Mouse (Mus musculus) kidney, postnatal 25 days (tissue): ENCODE data around the gene Stk25.

Experiments
- DNase-seq, 2 experiments: peaks; one replicate each; pipeline ENCODE4 v3.0.0; 2021; ENCODE audit warnings: mixed read lengths in 2 of 2

Gene Stk25

GRCm38 (mm10) chr1:93668791-93669548 lies 10.5 kb upstream of the Stk25 start:
- DNase-seq, result peak; percentile 91 to 93

GRCm38 (mm10) chr1:93667760-93668400 lies 9.4 kb upstream of the Stk25 start:
- peak; percentile 29 to 54 for DNase-seq

DNA sequence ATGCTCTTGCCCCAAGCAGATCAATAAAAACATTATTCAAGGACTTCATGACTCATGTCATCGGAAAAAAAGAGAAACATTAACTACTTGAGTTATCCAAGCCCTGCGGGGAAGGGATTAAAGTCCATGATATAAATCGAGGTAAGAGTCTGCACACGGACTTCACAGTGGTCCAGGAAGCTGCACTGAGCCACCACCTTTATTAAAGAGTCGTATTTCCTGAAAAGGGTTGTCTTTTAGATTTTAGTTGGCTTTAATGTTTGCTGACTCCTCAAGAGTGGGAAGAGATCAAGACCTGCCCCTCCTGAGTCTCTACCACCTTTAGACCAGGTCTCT lies 1.5 kb downstream of the Stk25 start:
- DNase-seq, result no peak

DNA sequence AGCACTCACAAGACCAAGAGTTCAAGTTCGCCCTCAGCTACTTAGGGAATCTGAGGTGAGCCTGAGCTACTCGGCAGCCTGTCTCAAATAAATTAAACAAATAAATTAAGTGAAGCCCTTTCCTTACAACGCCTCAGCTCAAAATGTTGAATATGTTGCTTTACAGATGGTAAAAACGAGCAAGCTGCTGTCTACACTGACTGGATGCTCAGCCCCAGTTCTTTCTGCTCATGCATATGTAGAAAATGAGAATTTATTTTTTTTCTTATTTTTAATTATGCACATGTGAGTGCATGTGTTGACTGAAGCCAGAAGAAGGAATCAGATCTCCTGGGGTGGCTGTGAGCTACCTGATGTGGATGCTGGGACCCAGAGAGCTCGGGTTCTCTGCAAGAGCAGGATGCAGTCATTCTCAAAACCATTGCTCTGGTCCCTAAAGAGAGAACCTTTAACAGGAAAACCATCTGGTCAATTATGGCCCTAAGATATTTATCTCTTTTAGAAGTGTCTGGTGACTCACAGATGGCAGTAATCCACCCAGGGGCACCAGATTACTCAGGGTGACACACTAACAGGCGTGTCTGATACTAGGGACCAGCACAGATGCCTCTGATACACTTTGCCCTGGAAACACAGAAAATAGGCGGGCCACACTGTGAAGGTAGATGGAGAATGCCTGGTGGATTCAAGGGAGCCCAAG lies 2.0 kb downstream of the Stk25 start:
- no peak for DNase-seq

DNA sequence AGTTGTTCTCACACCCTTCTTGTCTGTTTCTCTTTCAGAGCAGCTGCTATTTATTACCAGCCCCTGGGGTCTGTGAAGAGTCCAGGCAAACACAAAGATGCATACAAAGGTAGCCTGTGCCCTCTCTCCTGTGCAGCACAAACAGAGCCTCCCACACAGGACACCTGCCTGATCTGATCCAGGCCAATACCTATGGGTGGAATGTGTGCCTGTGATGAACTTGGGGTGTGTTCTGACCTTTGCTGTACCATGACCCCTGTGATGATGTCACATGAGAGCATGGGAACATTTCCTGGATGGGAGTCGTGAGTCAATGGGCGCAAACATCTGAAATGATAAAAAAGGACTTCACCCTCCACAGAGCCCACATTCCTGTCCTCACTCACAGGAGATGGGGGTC lies 3.7 kb downstream of the Stk25 start:
- DNase-seq, result no peak

DNA sequence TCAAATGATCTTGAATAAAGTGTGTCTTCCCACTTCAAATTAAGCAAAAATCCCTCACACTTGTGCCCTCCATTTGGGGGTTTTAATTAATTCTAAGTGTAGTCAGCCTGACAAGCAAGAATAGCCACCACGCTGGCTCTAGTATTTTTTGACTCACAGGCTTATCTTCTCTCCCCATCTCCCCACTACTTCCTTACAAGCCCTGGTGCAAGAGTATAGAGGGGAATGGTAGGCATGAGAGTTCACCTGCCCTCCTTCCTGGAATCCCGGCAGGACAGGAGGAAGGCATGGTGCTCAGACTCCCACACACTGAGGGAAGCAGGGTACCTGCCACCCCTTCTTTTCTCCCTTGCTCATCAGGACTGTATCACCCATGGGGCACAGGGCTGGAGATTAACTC lies 4.2 kb downstream of the Stk25 start:
- no peak for DNase-seq

DNA sequence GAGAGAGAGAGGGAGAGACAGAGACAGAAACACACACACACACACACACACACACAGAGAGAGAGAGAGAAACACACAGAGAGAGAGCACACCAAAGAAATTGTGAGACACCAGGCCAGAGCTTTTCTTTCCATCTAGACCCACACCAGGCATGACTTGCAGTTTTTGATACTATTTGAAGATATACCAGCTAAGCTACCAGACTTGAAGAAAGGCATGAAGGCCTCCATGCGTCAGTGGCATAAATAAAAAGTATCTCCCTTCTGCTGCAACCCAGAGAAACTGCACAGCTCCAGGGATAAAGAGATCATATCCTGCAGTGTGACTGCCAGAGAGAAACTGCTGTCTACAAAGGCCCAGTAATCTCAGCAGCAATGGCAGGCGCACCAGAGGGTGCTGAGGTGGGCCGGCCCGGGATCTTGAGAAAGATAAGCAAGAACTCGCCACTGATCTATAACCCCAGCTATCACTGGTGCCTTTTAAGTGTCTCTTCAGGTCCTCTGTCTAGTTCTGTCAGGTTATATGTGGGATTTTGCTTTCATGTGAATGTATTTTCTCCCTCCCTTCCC lies 8.8 kb downstream of the Stk25 start:
- no peak for DNase-seq

- DNase-seq, result no peak
Measured at GRCm38 (mm10) chr1:93642692-93643091, 15.8 kb downstream of the Stk25 start.

GRCm38 (mm10) chr1:93641978-93642377 lies 16.5 kb downstream of the Stk25 start:
- no peak for DNase-seq

- DNase-seq, result no peak
Measured at GRCm38 (mm10) chr1:93636211-93636897, 22.1 kb downstream of the Stk25 start.

DNA sequence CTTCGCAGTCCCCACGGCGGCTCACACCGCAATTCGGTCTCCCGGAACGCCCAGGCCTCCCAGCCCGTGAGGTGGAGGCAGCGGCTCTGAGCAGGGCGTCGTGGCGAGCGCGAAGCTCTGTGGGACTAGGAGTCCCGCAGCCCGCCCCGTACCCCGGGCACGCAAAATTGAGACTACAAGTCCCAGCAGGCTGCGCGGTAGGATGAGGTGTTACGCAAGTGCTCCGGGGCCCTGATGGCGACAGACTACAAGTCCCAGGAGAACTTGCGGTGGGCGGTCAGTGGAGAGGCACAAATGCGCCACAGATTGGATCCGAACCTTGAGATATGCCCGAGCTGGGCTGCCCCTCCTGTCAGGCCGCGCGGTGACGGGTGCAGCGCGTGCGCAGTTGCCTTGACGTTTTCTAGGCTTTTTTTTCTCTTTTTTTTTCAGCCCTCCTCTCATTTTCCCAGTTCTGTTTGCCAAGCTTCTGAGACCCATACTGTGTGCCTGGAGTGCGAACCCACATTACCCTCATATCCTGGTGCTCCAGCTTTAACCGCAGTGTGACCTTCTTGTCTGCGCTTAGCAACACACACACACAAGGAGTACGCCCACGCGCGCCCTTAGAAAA lies 22.8 kb downstream of the Stk25 start:
- peak; percentile 99 to 100 for DNase-seq

GRCm38 (mm10) chr1:93635091-93635579 lies 23.3 kb downstream of the Stk25 start:
- DNase-seq, result peak; percentile 49 to 87

DNA sequence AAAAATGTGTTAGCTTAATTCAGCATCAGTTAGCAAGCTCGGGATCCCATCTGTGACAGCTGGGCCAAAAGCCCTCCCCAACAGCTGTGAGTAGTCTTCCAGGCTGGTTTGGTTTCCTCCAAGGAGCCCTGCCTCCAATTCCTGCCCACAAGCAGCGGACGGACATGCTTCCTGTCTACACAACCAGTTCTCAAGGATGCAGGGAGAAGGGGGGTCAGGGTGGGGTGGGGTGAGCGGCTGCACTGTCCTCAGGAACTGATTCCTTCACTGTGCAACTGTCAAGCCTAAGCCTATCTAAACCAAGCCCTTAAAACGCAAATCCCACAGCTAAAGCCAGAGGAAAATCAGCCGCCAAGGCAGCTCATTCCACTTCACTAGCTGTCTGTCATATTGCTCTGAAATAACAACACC lies 24.0 kb downstream of the Stk25 start:
- peak; percentile 59 to 86 for DNase-seq

DNA sequence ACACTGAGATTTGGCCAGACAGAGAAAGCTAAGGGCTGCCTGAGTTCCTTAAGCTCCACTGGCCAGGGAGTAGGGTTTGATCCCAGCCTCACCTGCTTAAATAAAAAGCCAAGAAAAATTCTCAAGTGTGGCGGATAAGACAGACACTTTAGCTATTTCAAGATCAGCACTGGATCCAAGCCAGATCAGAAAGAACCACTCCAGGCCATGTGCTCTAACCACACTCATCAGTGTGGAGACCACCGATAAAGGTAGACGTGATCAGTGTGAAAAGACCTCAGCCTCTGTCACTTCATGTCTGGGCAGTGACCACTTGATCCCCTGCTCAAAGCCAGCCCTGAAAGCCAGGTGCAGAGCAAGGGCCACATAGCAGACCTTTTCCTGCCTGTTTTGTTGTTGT lies 25.7 kb downstream of the Stk25 start:
- no peak for DNase-seq

GRCm38 (mm10) chr1:93630796-93631195 lies 27.7 kb downstream of the Stk25 start:
- no peak for DNase-seq

DNA sequence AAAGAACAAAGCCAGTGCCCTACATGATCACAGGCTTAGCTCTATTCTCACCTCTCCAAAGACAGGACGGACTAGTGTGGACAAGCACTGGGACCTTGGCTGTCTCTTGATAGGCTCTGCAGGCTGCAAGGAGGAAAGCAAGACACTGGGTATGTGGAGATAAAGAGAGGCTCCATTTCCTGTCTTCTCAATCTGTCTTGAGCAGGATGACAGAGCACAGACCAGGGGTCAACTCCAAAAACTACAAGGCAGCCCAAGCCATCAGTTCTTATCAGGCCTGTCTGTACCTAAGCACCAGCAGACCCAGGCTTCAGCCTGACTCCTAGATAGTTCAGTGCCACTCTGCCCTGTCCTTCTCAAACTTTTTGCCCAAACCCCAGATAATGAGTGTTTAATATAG lies 34.0 kb downstream of the Stk25 start:
- no peak for DNase-seq

- no peak for DNase-seq
Measured at GRCm38 (mm10) chr1:93618948-93619347, 39.5 kb downstream of the Stk25 start.

DNA sequence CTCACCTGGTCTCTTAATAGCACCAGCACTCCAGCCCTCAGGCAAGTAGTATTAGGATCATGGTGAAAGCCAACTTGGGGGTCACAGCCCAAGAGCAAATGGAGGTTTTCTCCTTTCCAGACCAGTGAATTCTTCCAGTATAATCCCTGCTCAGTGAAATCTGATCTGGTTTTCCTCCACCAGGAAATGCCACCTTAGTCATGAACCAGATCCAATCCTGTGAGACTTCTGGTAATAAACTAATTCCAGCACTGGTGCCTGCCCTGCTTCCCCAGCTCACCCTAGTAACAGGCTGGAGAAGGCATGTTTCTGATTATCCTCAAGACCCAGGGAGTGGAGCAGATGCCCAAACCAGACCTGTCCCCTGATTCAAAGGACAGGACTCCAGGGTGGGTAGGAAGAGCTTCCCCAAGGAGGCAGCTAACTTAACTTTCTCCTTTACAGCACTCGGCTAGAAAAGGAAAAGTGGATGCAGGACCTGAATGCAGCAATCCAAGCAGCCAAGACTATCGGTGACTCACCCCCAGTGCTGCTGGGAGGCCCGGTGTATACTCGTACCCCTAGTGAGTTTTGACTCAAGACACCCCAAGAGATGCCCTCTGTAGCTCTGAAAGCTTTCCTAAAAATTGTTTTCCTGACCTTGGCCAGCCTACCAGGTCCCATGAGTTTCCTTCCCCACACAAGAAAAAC lies 40.3 kb downstream of the Stk25 start:
- DNase-seq, result peak; percentile 23 to 48

DNA sequence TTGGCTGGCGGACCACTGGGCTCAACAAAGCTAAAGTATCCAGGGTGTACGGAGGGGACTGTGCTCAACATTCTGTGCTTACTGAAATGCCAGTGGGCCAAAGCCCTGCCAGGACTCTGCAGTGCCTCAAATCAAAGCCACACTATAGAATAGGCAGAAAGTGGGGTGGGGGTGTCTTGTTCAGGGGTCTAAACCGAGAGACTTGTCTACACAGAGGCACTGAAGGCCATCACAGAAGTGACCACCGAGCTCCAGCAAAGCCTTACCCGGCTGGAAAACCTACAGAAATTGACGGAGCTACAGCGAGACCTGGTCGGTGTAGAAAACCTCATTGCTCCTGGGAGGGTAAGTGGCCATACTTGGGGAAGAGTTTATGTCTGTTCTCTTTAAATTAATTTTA lies 48.7 kb downstream of the Stk25 start:
- no peak for DNase-seq

GRCm38 (mm10) chr1:93608696-93609245 lies 49.7 kb downstream of the Stk25 start:
- DNase-seq, result no peak
